Mouse (Mus musculus) kidney, postnatal 0 days (tissue): Measurements from ENCODE around the gene Tbl2. TPM values are rescaled to one million over a fixed set of nuclear protein-coding genes. Genes with fewer than 3 reads are reported as not detected.

Experiments
- ATAC-seq: fragments of 200-750 bp; cut with Nextera tagmentation; replicated peaks from 2 replicates; pipeline ENCODE4 v1.8.0; 2017; ENCODE audit warnings: low read depth, moderate number of reproducible peaks, moderate TSS enrichment, moderate library complexity; ENCODE audit not compliant: low FRiP score
- DNase-seq: peaks from one replicate; pipeline ENCODE4 v3.0.0-alpha.2; 2016; ENCODE audit warnings: low spot score
- H3K27ac ChIP-seq: fragments of 300-500 bp; sonication (generic); 2 replicates; pipeline ENCODE4 v1.5.1; 2014; ENCODE audit warnings: mild to moderate bottlenecking
- H3K27me3 ChIP-seq: fragments of 300-500 bp; sonication (generic); 2 replicates; pipeline ENCODE4 v1.6.1; 2014; ENCODE audit warnings: low read length, mixed read lengths; ENCODE audit not compliant: insufficient read depth
- H3K36me3 ChIP-seq: fragments of 300-500 bp; sonication (generic); 2 replicates; pipeline ENCODE4 v1.6.1; 2014; ENCODE audit warnings: low read length, mixed read lengths; ENCODE audit not compliant: insufficient read depth
- H3K4me1 ChIP-seq: fragments of 300-500 bp; sonication (generic); replicated peaks from 2 replicates; pipeline ENCODE4 v1.6.1; 2014; ENCODE audit warnings: antibody characterized with exemption, low read length, mixed read lengths; ENCODE audit not compliant: insufficient read depth
- H3K4me2 ChIP-seq: fragments of 300-500 bp; sonication (generic); 2 replicates; pipeline ENCODE4 v1.6.1; 2014; ENCODE audit warnings: mild to moderate bottlenecking, low read length, moderate library complexity, mixed read lengths
- H3K4me3 ChIP-seq: fragments of 300-500 bp; sonication (generic); replicated peaks from 2 replicates; pipeline ENCODE4 v1.5.1; 2014; ENCODE audit warnings: low read depth, low read length
- H3K9ac ChIP-seq: fragments of 300-500 bp; sonication (generic); 2 replicates; pipeline ENCODE4 v1.6.1; 2014; ENCODE audit warnings: low read depth, low read length
- H3K9me3 ChIP-seq: fragments of 300-500 bp; sonication (generic); replicated peaks from 2 replicates; pipeline ENCODE4 v1.6.1; 2016; ENCODE audit warnings: low read length, inconsistent platforms, mixed read lengths
- CTCF ChIP-seq: IDR thresholded peaks from 2 replicates; pipeline ENCODE4 v1.5.1; 2016; ENCODE audit warnings: antibody characterized with exemption, low read depth, mild to moderate bottlenecking, moderate library complexity
- WGBS: fragments of 180-500 bp; shearing (Covaris S2); extraction: QIAGEN DNeasy Blood & Tissue Kit; methylation state at CpG from one replicate; pipeline ENCODE4 v1.1.7; 2014; 5-methylcytosine and 5-hydroxymethylcytosine counted together
- polyA plus RNA-seq: library from polyadenylated mRNA; unstranded; fragments of >200 nt; fragmentation: Nextera tagmentation; extraction: Ambion mirVana; gene quantifications from 2 replicates; pipeline ENCODE4 v1.2.1, GENCODE M21; 2015

Gene Tbl2
- polyA plus RNA-seq, 1 experiment from 2014 or later, result 14.5 TPM

DNA sequence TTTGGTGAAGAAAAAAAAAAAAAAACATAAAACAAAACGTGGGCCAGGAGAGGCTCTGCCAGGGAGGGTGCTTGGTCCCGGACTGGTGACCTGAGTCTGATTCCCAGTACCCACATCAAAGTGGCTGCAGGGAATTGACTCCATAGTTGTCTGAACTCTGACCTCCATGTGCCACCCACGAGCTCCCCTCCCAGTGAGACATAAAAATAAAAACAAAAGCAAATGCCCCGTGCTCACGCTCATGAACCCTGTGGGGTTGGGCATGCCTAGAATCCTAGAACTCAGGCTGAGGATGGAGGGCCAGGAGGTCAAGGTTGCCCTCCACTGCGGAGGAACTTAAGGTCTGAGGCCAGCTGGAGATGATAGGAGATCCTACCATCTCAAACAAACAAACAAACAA, 40.4 kb upstream of the Tbl2 start:
- Histone ChIP-seq H3K4me2 (no peak overlapping the region), H3K27ac (no peak overlapping the region), H3K4me3 (no peak overlapping the region), H3K9ac (no peak overlapping the region), H3K36me3 (no peaks in the 10 kb centered on the region), H3K27me3 (0 out of 2 replicates have a peak, but pooled peaks cover 6% of the 10 kb centered on the region), H3K9me3 (no peaks in the 10 kb centered on the region), H3K4me1 (peaks cover 9% of the 10 kb centered on the region)
- 42% methylated on average over 6 of the region's 6 CpGs for WGBS
- DNase-seq, result no peak
- no peak for TF ChIP-seq CTCF
- ATAC-seq, result no peak

DNA sequence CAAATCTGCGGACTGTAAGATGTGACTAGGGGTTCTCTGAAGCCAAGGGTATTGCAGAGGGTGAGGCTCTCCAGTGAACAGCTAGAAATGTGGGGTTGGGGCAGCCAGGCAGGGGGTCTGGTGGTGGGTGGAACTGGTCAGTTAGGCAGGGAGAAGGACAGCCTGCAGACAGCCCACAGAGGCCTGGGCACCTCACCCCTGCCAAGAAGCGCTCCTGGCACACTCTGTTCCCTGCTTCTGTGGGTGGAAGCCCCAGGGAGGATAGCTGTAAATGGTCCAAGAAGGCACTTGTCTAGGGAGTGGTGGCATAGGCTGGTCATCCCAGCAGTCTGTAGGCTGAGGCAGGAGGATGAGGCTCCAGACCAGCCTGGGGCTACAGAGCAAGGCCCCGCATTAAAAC, 40.0 kb upstream of the Tbl2 start:
- H3K4me3 ChIP-seq, result no peak overlapping the region
- H3K4me1 ChIP-seq, result peaks cover 9% of the 10 kb centered on the region
- no peak overlapping the region for H3K4me2 ChIP-seq
- TF ChIP-seq CTCF, result no peak
- H3K9me3 ChIP-seq, result no peaks in the 10 kb centered on the region
- no peaks in the 10 kb centered on the region for H3K36me3 ChIP-seq
- no peak overlapping the region for H3K27ac ChIP-seq
- WGBS, result 89% methylated on average over 3 of the region's 3 CpGs
- ATAC-seq (no peak), DNase-seq (no peak)
- H3K27me3 ChIP-seq, result 0 out of 2 replicates have a peak, but pooled peaks cover 6% of the 10 kb centered on the region
- H3K9ac ChIP-seq, result no peak overlapping the region

DNA sequence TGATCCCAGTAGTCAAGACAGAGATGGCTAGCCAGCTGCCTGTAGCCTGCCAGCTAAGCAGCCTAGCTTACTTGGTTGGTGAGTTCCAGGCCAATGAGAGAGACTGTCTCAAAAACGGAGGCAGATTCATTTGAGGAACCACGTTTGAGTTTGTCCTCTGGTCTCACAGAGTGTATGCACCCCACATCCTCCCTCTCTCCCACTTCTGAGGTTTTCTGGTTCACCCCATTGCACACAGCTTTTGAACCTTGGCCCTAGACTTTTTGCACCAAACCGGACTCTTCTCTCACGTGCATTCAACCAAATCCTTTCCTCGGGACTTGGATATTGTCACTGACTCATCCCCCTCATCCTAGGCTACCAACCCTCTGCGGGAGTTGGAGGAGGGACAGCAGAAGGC, 39.5 kb upstream of the Tbl2 start:
- DNase-seq, result peak; percentile 25
- Histone ChIP-seq H3K4me3 (no peak overlapping the region), H3K9me3 (no peaks in the 10 kb centered on the region), H3K9ac (no peak overlapping the region), H3K27ac (no peak overlapping the region; the same call in 1 of the 2 replicates), H3K4me2 (no peak overlapping the region), H3K36me3 (no peaks in the 10 kb centered on the region), H3K27me3 (0 out of 2 replicates have a peak, but pooled peaks cover 6% of the 10 kb centered on the region), H3K4me1 (peaks cover 9% of the 10 kb centered on the region)
- no peak for TF ChIP-seq CTCF
- whole genome bisulfite sequencing, result 39% methylated on average over 6 of the region's 6 CpGs
- ATAC-seq, result no peak

DNA sequence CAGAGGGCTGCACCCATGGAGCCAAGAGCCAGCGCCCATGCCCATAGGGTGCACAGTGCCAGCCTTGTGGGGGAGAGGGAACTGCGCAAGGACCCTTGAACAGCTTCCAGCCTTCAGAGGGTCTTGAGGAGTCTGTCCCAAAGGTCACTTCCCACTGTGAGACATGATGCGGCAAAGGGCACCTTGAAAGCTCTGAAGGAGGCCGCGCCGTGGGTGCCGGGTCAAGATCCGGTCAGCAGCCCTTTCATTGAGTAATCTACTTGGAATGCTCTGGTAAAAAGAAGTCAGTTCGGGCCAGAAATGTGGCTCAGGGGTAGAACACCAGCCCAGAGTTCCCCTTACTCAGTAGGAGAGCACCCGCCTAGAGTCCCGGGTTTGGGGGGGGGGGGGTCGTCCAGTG, 35.7 kb upstream of the Tbl2 start:
- Histone ChIP-seq H3K27me3 (0 out of 2 replicates have a peak, but pooled peaks cover 5% of the 10 kb centered on the region), H3K9me3 (no peaks in the 10 kb centered on the region), H3K27ac (no peak overlapping the region), H3K9ac (no peak overlapping the region), H3K36me3 (no peaks in the 10 kb centered on the region), H3K4me2 (no peak overlapping the region), H3K4me1 (no peaks in the 10 kb centered on the region), H3K4me3 (no peak overlapping the region)
- DNase-seq (no peak), ATAC-seq (no peak)
- TF ChIP-seq CTCF, result no peak
- WGBS, result 90% methylated on average over 12 of the region's 12 CpGs

DNA sequence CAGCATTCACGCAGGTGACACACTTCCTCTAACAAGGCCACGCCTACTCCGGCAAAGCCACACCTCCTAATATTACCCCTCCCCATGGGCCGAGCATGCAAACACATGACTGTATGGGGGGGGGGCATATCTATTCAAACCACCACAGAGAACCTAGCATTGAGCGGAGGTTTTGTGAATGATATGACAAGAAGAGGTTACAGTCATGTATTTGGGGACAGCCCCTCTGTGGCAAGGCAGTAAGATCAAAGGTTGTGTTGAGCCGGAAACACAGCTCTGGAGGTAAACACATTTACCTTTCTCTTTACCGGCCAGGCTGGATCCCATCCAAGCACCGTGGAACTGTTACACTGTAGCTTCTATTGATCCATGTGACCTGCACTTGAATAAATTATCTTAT, 34.2 kb upstream of the Tbl2 start:
- Histone ChIP-seq H3K36me3 (no peaks in the 10 kb centered on the region), H3K9me3 (no peaks in the 10 kb centered on the region), H3K9ac (no peak overlapping the region), H3K4me2 (no peak overlapping the region), H3K27me3 (no peaks in the 10 kb centered on the region), H3K4me3 (no peak overlapping the region), H3K27ac (no peak overlapping the region), H3K4me1 (no peaks in the 10 kb centered on the region)
- DNase-seq, result no peak
- no peak for ATAC-seq
- no peak for TF ChIP-seq CTCF
- 83% methylated on average over 8 of the region's 8 CpGs for WGBS

DNA sequence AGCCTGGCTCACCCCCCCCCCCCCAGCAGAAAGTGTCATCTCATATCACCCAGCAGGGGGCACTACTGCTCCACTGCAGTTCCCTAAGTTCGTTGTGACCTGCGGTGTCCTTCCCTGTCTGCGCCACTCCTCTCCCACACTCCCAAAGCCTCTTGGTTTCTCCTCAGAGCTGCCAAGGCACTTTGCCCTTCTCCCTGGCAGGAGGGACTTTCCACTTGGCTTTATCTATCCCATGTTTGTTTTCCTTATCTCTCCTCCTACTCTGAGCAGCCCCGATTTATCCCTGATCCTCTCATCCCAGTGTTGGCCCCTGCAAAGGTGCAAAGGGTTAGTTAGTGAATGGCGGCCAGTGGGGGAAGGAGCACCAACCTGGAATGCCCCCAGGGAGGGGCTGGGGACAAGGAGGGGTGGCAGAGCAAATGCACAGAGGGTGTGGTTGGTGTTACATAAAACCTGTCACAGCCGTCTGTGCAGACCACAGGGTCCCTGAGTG, 30.8 kb upstream of the Tbl2 start:
- H3K36me3 ChIP-seq, result no peaks in the 10 kb centered on the region
- H3K9ac ChIP-seq, result no peak overlapping the region
- TF ChIP-seq CTCF, result peak; percentile 88
- ATAC-seq, result 0 out of 2 replicates have a peak, but pooled peaks have one; percentile 52
- no peak overlapping the region for H3K4me3 ChIP-seq
- no peak overlapping the region for H3K27ac ChIP-seq
- no peaks in the 10 kb centered on the region for H3K4me1 ChIP-seq
- peak; percentile 86 for DNase-seq
- H3K27me3 ChIP-seq, result no peaks in the 10 kb centered on the region
- WGBS, result 22% methylated on average over 6 of the region's 6 CpGs
- no peak overlapping the region for H3K4me2 ChIP-seq
- no peaks in the 10 kb centered on the region for H3K9me3 ChIP-seq

DNA sequence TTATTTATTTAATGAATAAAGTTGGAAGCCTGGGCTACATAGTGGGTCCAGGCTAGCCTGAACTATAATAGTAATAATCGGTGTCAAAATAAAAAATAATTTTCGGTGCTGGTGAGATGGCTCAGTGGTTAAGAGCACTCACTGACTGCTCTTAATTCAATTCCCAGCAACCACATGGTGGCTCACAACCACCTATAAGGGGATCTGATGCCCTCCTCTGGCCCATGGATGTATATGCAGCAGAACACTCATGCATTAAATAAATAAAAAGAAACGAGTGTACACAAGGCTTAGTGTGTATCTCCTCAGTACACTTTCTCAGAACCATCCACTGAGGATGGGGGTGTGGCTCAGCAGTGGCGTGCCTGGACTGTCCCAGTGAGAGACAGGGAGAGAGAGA, 28.7 kb upstream of the Tbl2 start:
- ATAC-seq (no peak), DNase-seq (no peak)
- no peaks in the 10 kb centered on the region for H3K9me3 ChIP-seq
- 69% methylated on average over 4 of the region's 4 CpGs for WGBS
- no peak overlapping the region for H3K27ac ChIP-seq
- no peaks in the 10 kb centered on the region for H3K4me1 ChIP-seq
- no peak overlapping the region for H3K4me3 ChIP-seq
- no peak overlapping the region for H3K4me2 ChIP-seq
- no peaks in the 10 kb centered on the region for H3K27me3 ChIP-seq
- no peaks in the 10 kb centered on the region for H3K36me3 ChIP-seq
- TF ChIP-seq CTCF, result peak; percentile 52
- H3K9ac ChIP-seq, result no peak overlapping the region
